Mouse (Mus musculus) ES-E14 (cell line): ENCODE data around the gene Lgr5.

Experiments used
- CHD2 ChIP-seq: IDR thresholded peaks from 2 replicates; pipeline ENCODE4 v1.6.1; 2014; ENCODE audit warnings: mild to moderate bottlenecking, low read depth, low read length, inconsistent platforms
- MAFK ChIP-seq: IDR thresholded peaks from 2 replicates; pipeline ENCODE4 v1.6.1; 2014; ENCODE audit warnings: mild to moderate bottlenecking, low read depth, low read length, inconsistent platforms; ENCODE audit not compliant: insufficient read depth
- ZC3H11A ChIP-seq: IDR thresholded peaks from 2 replicates; pipeline ENCODE4 v1.6.1; 2012; ENCODE audit warnings: low read depth, mild to moderate bottlenecking, inconsistent platforms, low read length, borderline replicate concordance

DNA sequence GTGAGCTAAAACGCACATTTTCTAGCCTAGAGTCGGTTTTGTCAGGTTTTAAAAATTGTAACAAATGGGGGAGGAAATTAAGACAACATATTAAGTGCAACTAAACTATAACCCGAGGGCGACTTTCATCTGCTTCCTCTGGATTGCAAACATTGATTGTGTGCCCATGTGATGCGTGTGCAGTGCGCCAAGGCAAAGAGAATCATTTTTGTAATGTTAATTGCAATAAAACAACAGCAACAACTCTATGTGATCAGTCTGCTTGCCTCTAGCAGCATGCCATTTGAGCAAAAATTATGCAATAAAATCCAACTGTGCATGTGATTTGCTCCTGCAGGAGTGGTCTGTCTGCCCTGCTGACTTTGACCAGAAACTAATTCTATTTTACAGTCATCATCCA, 39.1 kb upstream of the Lgr5 start:
- TF ChIP-seq CHD2 (no peak), ZC3H11A (no peak), MAFK (no peak)
